Mouse (Mus musculus): ENCODE measurements at regions not wholly inside any gene's neighbourhood (a gene's known extent, or its start where the extent isn't known, plus 50 kb on each side); places are given as distances from the start of the nearest gene placed in this dataset.

DNA sequence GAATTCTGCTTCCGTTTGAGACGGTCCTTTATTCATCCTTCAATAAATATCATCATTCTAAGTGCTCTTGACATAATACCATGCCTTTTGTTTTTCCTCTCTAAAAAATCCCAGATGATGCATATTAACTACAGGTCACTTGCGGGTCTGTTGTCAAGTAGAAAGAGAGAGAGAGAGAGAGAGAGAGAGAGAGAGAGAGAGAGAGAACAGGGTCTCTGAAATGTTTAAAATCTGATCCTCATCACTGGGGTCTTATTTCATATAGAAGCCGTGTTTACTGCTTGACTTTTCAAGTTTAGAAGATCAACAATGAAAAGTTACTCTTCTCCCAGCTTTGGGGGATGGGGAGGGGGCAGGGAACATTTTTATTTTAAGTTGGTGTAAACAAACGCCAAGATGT, 299.5 kb downstream of the Nr2f2 start:
- TF ChIP-seq GATA1 (IDR thresholded peaks at IDR 0.05; ENCODE audit: low read length) (no peak), TAL1 (IDR thresholded peaks at IDR 0.05; ENCODE audit: low read length) (no peak)
- Histone ChIP-seq H3K4me1 (ENCODE audit: control insufficient read depth) (no peaks in the 10 kb centered on the region), H3K36me3 (ENCODE audit: control insufficient read depth) (no peaks in the 10 kb centered on the region), H3K27me3 (ENCODE audit: control insufficient read depth) (no peaks in the 10 kb centered on the region), H3K9me3 (ENCODE audit: control insufficient read depth, low read length) (peaks cover 8% of the 10 kb centered on the region), H3K4me3 (replicated peaks) (no peak overlapping the region)

DNA sequence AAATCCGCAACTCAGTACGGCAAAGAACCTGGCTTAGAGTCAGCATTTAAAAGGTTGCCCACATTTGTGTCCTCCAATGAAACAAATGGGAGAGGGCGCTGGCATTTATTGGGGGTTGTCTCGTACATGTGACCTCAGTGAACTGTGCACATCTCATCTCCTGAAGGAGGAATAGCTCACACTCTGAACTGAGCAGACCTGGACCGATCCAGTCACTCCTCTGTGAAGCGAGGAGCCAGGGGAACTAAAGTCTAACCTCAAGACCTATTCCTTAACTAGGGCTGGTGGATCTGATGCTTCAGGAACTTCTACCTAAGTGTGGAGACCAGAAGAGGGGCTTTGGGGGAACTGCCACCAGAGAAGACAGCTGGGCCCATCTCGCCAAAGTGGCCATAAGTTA, 300.1 kb downstream of the Nr2f2 start:
- no peak overlapping the region for H3K4me3 ChIP-seq (replicated peaks)
- no peak for TF ChIP-seq GATA1 (IDR thresholded peaks at IDR 0.05; ENCODE audit: low read length)
- no peak for TF ChIP-seq TAL1 (IDR thresholded peaks at IDR 0.05; ENCODE audit: low read length)
- no peaks in the 10 kb centered on the region for H3K4me1 ChIP-seq (ENCODE audit: control insufficient read depth)
- peaks cover 11% of the 10 kb centered on the region for H3K9me3 ChIP-seq (ENCODE audit: control insufficient read depth, low read length)
- H3K27me3 ChIP-seq (ENCODE audit: control insufficient read depth): no peaks in the 10 kb centered on the region
- H3K36me3 ChIP-seq (ENCODE audit: control insufficient read depth): no peaks in the 10 kb centered on the region

DNA sequence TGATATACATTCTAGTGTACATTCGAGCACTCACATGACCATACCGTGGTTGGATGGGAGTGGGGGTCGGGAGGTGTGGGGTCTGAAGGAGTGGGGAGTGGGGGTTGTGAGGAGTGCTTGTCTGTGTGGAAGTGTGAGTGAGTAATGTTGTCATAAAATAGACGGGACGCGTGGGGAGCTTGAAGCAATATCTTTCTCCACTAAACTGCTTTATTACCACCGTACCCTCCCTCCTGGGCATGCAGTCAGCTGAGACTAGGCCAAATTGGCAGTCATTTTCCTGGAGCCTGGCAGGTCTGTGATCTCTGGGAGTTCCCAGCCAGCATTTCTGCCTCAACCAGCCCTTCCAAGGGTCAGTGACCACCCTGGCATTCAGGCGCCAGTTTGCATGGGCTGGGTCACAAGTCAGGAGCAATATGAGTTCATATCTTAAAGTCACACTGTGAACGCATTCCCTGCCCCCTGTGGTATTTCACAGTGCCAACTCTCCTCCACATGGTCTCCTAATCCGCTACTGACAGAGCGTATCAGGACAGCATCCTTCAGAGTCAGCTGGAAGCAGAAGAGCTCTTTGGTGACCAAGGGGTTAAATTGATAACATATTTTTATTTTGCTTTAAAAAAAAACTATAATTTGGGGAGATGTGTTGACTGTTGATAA, 300.9 kb downstream of the Nr2f2 start:
- no peak overlapping the region for H3K4me3 ChIP-seq (replicated peaks)
- no peaks in the 10 kb centered on the region for H3K27me3 ChIP-seq (ENCODE audit: control insufficient read depth)
- H3K4me1 ChIP-seq (ENCODE audit: control insufficient read depth): no peaks in the 10 kb centered on the region
- TF ChIP-seq TAL1 (IDR thresholded peaks at IDR 0.05; ENCODE audit: low read length) (no peak), GATA1 (IDR thresholded peaks at IDR 0.05; ENCODE audit: low read length) (no peak)
- H3K9me3 ChIP-seq (ENCODE audit: control insufficient read depth, low read length): peaks cover 11% of the 10 kb centered on the region
- H3K36me3 ChIP-seq (ENCODE audit: control insufficient read depth): no peaks in the 10 kb centered on the region

DNA sequence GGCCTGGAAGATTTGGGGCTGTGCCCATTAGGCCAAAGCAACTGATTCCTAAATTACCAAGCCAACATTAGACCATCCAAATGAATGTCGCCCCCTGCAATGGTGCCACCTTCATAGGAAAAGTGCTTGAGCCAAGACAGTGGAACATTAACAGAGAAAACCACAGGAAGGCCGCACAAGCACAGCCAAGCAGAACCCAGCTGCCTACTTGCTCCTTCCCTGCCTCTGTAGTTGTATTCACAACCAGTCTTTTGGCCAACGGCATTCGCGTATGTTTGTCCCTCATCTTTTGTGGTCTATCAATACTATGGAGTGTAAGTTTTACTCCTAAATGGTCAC, 319.2 kb downstream of the Nr2f2 start:
- Histone ChIP-seq H3K9me3 (ENCODE audit: control insufficient read depth, low read length) (peaks cover 5% of the 10 kb centered on the region; the same call in 1 of the 2 replicates), H3K4me1 (ENCODE audit: control insufficient read depth) (no peaks in the 10 kb centered on the region), H3K36me3 (ENCODE audit: control insufficient read depth) (no peaks in the 10 kb centered on the region), H3K27me3 (ENCODE audit: control insufficient read depth) (no peaks in the 10 kb centered on the region), H3K4me3 (replicated peaks) (no peak overlapping the region)
- TF ChIP-seq GATA1 (IDR thresholded peaks at IDR 0.05; ENCODE audit: low read length) (no peak), TAL1 (IDR thresholded peaks at IDR 0.05; ENCODE audit: low read length) (no peak)

DNA sequence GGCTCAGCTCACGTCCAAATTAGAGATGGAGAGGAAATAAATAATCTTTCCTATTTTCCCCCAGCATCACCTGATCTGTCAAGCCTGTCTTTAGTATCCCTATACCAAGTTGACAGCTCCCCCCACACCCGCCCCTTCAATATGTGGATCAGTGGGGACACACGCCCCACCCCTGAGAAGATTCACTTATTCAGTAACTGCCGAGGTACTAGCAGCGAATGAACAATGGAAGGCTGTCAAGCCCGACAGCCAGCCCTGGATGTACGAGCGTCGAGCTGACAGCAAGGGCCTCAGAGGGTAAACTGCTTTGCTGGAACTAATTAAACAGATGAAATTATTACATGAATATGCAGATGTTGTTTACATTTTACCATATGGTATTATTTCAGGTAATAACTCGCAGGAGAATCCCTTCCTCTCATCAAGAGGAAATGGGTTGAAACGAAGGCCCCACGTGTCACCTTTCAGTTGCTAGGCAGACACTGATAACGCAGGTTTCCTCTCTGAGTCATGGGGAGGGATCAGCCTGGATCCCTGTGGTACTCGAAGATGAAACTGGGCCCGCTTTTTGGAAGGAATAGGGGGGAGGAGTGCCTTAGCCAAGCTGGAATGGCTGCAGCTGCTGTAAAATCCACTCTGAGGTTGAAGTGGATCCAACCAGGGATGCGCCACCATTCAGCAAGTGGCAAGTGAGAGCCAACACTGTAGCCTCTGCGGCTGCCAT, 319.7 kb downstream of the Nr2f2 start:
- no peaks in the 10 kb centered on the region for H3K36me3 ChIP-seq (ENCODE audit: control insufficient read depth)
- no peaks in the 10 kb centered on the region for H3K4me1 ChIP-seq (ENCODE audit: control insufficient read depth)
- TF ChIP-seq TAL1 (IDR thresholded peaks at IDR 0.05; ENCODE audit: low read length): no peak
- no peak for TF ChIP-seq GATA1 (IDR thresholded peaks at IDR 0.05; ENCODE audit: low read length)
- peaks cover 5% of the 10 kb centered on the region; the same call in 1 of the 2 replicates for H3K9me3 ChIP-seq (ENCODE audit: control insufficient read depth, low read length)
- no peak overlapping the region for H3K4me3 ChIP-seq (replicated peaks)
- no peaks in the 10 kb centered on the region for H3K27me3 ChIP-seq (ENCODE audit: control insufficient read depth)

DNA sequence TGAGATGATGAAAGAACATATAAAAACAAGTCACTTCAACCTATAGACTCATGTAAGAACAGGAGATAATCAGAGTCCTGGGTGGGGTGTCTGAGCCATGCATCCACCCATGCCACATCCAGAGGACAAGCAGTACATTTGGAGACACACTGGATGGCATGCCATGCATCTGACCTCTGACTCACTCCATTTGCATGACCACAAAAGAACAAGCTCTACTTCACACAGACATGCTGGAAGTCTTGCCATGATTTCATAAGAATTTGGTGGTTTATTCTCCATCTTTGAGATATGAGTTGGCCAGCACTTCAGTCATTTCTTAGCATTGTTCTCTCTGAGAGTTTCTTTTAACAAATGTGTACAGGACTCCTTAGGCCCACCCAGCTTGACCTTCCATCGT, 329.5 kb downstream of the Nr2f2 start:
- TF ChIP-seq TAL1 (IDR thresholded peaks at IDR 0.05; ENCODE audit: low read length): no peak
- TF ChIP-seq GATA1 (IDR thresholded peaks at IDR 0.05; ENCODE audit: low read length): no peak
- H3K4me3 ChIP-seq (replicated peaks): no peak overlapping the region
- no peaks in the 10 kb centered on the region for H3K36me3 ChIP-seq (ENCODE audit: control insufficient read depth)
- no peaks in the 10 kb centered on the region for H3K4me1 ChIP-seq (ENCODE audit: control insufficient read depth)
- H3K27me3 ChIP-seq (ENCODE audit: control insufficient read depth): no peaks in the 10 kb centered on the region
- peaks cover 7% of the 10 kb centered on the region; the same call in 1 of the 2 replicates for H3K9me3 ChIP-seq (ENCODE audit: control insufficient read depth, low read length)

DNA sequence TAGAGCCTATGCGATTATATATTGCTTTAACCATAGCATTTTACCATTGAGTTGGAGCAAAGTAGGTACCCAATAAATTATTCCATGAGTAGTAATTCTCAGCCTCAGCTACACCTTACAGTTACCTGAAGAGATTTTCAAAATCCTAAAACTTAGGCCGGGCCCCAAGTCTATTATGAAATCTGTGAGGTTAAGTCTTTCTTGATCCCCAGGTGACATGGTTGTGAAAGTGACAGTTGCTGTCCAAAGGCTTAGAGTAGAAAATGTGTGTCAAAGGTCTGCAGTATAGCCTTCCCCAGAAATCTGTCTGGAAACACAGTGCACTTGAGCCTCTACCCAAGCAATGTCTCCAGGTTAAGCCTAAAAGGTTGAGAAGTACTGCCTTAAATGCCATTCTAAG, 333.7 kb downstream of the Nr2f2 start:
- TF ChIP-seq TAL1 (IDR thresholded peaks at IDR 0.05; ENCODE audit: low read length) (no peak), GATA1 (IDR thresholded peaks at IDR 0.05; ENCODE audit: low read length) (no peak)
- peaks cover 9% of the 10 kb centered on the region; the same call in 1 of the 2 replicates for H3K9me3 ChIP-seq (ENCODE audit: control insufficient read depth, low read length)
- no peak overlapping the region for H3K4me3 ChIP-seq (replicated peaks)
- no peaks in the 10 kb centered on the region for H3K36me3 ChIP-seq (ENCODE audit: control insufficient read depth)
- H3K27me3 ChIP-seq (ENCODE audit: control insufficient read depth): no peaks in the 10 kb centered on the region
- H3K4me1 ChIP-seq (ENCODE audit: control insufficient read depth): no peaks in the 10 kb centered on the region

DNA sequence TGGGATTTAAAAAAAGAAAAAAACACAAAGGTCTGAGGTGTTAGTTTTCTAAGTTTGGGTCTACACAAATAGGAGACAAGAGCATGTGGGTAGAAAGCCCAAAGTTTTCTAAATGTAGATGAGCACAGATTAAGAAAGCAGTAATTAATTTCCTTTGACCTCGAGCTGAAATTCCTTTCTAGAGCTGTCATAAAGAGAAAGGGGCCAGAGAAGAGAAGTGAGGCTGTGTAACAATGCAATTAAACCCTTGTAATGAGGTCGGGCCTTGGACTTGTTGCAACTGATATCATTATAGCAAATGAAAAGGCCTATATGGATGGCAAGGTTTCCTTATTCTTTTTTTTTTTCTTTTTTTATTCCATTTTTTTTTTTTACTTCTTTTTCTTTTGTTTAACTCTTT, 337.2 kb downstream of the Nr2f2 start:
- Histone ChIP-seq H3K9me3 (ENCODE audit: control insufficient read depth, low read length) (0 out of 2 replicates have a peak, but pooled peaks cover 2% of the 10 kb centered on the region), H3K4me3 (replicated peaks) (no peak overlapping the region), H3K36me3 (ENCODE audit: control insufficient read depth) (no peaks in the 10 kb centered on the region), H3K27me3 (ENCODE audit: control insufficient read depth) (no peaks in the 10 kb centered on the region), H3K4me1 (ENCODE audit: control insufficient read depth) (no peaks in the 10 kb centered on the region)
- TF ChIP-seq TAL1 (IDR thresholded peaks at IDR 0.05; ENCODE audit: low read length): no peak
- TF ChIP-seq GATA1 (IDR thresholded peaks at IDR 0.05; ENCODE audit: low read length): no peak

DNA sequence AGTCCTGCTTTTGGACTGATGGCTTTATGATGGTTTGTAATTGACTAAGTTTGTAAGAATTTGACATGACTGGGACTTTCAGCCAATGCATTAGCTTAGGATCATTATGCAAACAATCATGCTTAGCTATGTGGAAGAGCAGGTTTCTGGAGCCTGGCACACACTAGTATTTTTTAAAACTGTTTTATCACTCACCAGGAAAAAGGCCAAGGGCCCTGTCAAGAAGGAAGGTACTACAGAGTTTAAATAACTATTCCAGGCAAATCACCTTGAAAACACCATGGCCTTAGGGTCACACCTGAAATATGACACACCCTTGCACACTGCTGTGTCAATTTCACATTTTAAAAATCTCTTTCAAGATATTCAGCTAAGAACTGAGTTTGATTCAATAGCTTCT, 341.0 kb downstream of the Nr2f2 start:
- no peak overlapping the region for H3K4me3 ChIP-seq (replicated peaks)
- no peak for TF ChIP-seq TAL1 (IDR thresholded peaks at IDR 0.05; ENCODE audit: low read length)
- no peak for TF ChIP-seq GATA1 (IDR thresholded peaks at IDR 0.05; ENCODE audit: low read length)
- H3K9me3 ChIP-seq (ENCODE audit: control insufficient read depth, low read length): 0 out of 2 replicates have a peak, but pooled peaks cover 2% of the 10 kb centered on the region
- no peaks in the 10 kb centered on the region for H3K4me1 ChIP-seq (ENCODE audit: control insufficient read depth)
- H3K36me3 ChIP-seq (ENCODE audit: control insufficient read depth): no peaks in the 10 kb centered on the region
- H3K27me3 ChIP-seq (ENCODE audit: control insufficient read depth): no peaks in the 10 kb centered on the region

Data from erythroblast, embryonic 14.5 days (primary cell).